8 mouse cellular contexts compared by ENCODE assay signal in genomic region chr6:61179949-61180755, GRCm38 (mm10). TPM values are rescaled to one million over a fixed set of nuclear protein-coding genes. Genes with fewer than 3 reads are reported as not detected.
DNase-seq lines count a peak whose midpoint lies in the region; ATAC-seq and TF ChIP-seq lines count a peak whose summit lies in the region.

Gene Ccser1 (plus strand): TSS chr6:61180324.

- peak; percentile 25 for DNase-seq in T-cell, adult 2 months (ENCODE audit: low spot score)
- peak; percentile 87 for DNase-seq in cerebellum, adult 9-11 months
- peak; percentile 24 to 51 for DNase-seq in frontal cortex, postnatal 14 days (ENCODE audit: low spot score in 2 of 2)
- DNase-seq in hindbrain, embryonic 11.5 days (ENCODE audit: low spot score), result peak; percentile 76
- DNase-seq in layer of hippocampus, postnatal 14 days (ENCODE audit: low spot score in 2 of 2), result peak; percentile 65 to 66
- peak; percentile 83 for DNase-seq in lung, postnatal 0 days (ENCODE audit: low spot score)
- peak; percentile 70 for DNase-seq in retina, adult 2 months (ENCODE audit: low read depth, low spot score)
- DNase-seq in thymus, postnatal 4 days, result peak; percentile 64

- H3K9ac ChIP-seq in hindbrain, embryonic 11.5 days (ENCODE audit: low read depth, low read length), result peak within 1 kb of the TSS; percentile 81
- H3K9ac ChIP-seq in lung, postnatal 0 days (replicated peaks; ENCODE audit: low read depth), result peak within 1 kb of the TSS; percentile 43

- 0 out of 2 replicates have a peak, but pooled peaks have one; percentile 5 for TF ChIP-seq CTCF in lung, postnatal 0 days (IDR thresholded peaks at IDR 0.05)

- peak within 1 kb of the TSS; percentile 80 for H3K27ac ChIP-seq in hindbrain, embryonic 11.5 days (ENCODE audit: low read depth, low read length)
- peak within 1 kb of the TSS; percentile 66 for H3K27ac ChIP-seq in lung, postnatal 0 days (ENCODE audit: low read length)

- no peaks in the 10 kb centered on the region for H3K27me3 ChIP-seq in hindbrain, embryonic 11.5 days (ENCODE audit: control insufficient read depth, insufficient read depth, low read length)
- no peaks in the 10 kb centered on the region for H3K27me3 ChIP-seq in lung, postnatal 0 days (replicated peaks; ENCODE audit: insufficient read depth, low read length)

- H3K36me3 ChIP-seq in hindbrain, embryonic 11.5 days (ENCODE audit: control insufficient read depth, insufficient read depth, low read length), result no peaks in the 10 kb centered on the region
- H3K36me3 ChIP-seq in lung, postnatal 0 days (ENCODE audit: insufficient read depth, low read length), result no peaks in the 10 kb centered on the region

- no peak for TF ChIP-seq EP300 in lung, postnatal 0 days (IDR thresholded peaks at IDR 0.05)

- peak within 1 kb of the TSS; percentile 96 for H3K4me2 ChIP-seq in hindbrain, embryonic 11.5 days (replicated peaks; ENCODE audit: low read depth, low read length)
- peak within 1 kb of the TSS; percentile 98 for H3K4me2 ChIP-seq in lung, postnatal 0 days (replicated peaks; ENCODE audit: low read depth, low read length)

- ATAC-seq in hindbrain, embryonic 11.5 days (ENCODE audit: low FRiP score), result peak; percentile 93
- ATAC-seq in lung, postnatal 0 days, result peak; percentile 97

- H3K9me3 ChIP-seq in hindbrain, embryonic 11.5 days (ENCODE audit: control insufficient read depth, low read length), result no peaks in the 10 kb centered on the region
- no peaks in the 10 kb centered on the region for H3K9me3 ChIP-seq in lung, postnatal 0 days (ENCODE audit: low read length)

- no peaks in the 10 kb centered on the region for H3K4me1 ChIP-seq in hindbrain, embryonic 11.5 days (replicated peaks; ENCODE audit: control insufficient read depth, insufficient read depth, low read length)
- no peaks in the 10 kb centered on the region; the same call in 1 of the 2 replicates for H3K4me1 ChIP-seq in lung, postnatal 0 days (ENCODE audit: insufficient read depth, low read depth, low read length)

- peak within 1 kb of the TSS; percentile 79 for H3K4me3 ChIP-seq in hindbrain, embryonic 11.5 days (ENCODE audit: low read depth, low read length)
- H3K4me3 ChIP-seq in lung, postnatal 0 days (ENCODE audit: low read depth, low read length), result peak within 1 kb of the TSS; percentile 72

- under 1% methylated on average over 67 of the region's 105 CpGs for WGBS in hindbrain, embryonic 11.5 days
- 0% methylated on average over 43 of the region's 105 CpGs for WGBS in lung, postnatal 0 days

RNA-seq across cellular contexts. Expression of gene Ccser1, which starts in this region (rescaled TPM):
- 8.7 and 10.4 TPM in 2 replicates for polyA plus RNA-seq in hindbrain, embryonic 11.5 days (2014; fragmentation: Nextera tagmentation; extraction: Ambion mirVana)
- 10 to 100 TPM; 37.7 to 39.8 TPM for total RNA-seq in layer of hippocampus, postnatal 14 days (2021)
- 7.5 and 10.6 TPM in 2 replicates for polyA plus RNA-seq in lung, postnatal 0 days (2015; fragmentation: Nextera tagmentation; extraction: Ambion mirVana)

Comparison
In these comparisons a context has a peak if more than half of its experiments do, and no peak if none do; other contexts are left out.
1. Peak in every context shown above with its lines: DNase-seq, ATAC-seq, H3K4me3 ChIP-seq and H3K27ac ChIP-seq.
2. DNase-seq: peak in every context shown above with its lines; median percentile 87 in cerebellum, adult 9-11 months; 83 in lung, postnatal 0 days; 76 in hindbrain, embryonic 11.5 days; 70 in retina, adult 2 months; 66 in layer of hippocampus, postnatal 14 days; 64 in thymus, postnatal 4 days; 38 in frontal cortex, postnatal 14 days; 25 in T-cell, adult 2 months.